Mouse (Mus musculus) right cerebral cortex, adult 2 months (tissue): ENCODE measurements at regions not wholly inside any gene's neighbourhood (a gene's known extent, or its start where the extent isn't known, plus 50 kb on each side); places are given as distances from the start of the nearest gene placed in this dataset.
"Not testable (repeated sequence)": the region's sequence is repeated elsewhere in the genome, so short reads cannot be mapped to it uniquely, and the experiment has no call there.

Source experiments
- DNase-seq, 2 experiments: peaks; one replicate each; pipeline ENCODE4 v3.0.0; 2021 to 2022; ENCODE audit warnings: low spot score in 2 of 2

DNA sequence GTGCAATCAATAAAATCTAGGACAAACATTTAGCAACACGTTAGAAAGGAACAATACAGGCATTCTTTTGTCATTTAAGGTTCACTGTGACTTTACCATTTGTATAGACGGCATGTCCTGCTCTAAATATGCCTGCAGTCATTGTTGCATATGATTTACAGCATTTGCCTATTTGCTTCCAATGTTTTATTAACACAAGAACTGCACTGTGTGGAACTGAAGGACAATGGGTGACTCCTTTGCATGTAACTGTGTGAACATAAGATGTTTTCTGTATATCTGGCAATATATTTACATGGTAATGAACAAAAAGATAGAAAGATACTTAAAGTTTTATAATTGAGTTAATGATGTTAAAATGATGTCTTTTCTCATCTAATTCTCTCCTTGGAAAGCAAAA, 57.1 kb downstream of the Pou4f1 start:
- DNase-seq = no peak

DNA sequence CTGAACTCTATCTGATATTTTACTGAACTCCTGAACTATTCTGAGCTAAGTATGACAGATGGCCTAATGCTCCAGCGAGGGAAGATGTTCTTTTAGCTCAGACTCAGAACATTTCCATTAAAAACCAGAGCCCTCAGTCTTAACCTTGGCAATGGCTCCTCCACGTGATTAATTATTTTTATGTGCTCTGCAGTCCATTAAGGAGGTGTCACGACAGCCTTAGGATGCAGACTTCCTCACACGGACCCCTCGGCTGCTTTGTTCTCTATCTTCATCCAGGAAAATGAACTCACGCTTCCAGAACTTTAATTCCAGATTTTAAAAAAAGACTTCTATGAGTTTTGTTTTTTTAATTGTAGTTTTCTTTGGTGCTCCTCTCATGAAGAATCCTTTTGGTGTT, 57.5 kb downstream of the Pou4f1 start:
- no peak for DNase-seq

DNA sequence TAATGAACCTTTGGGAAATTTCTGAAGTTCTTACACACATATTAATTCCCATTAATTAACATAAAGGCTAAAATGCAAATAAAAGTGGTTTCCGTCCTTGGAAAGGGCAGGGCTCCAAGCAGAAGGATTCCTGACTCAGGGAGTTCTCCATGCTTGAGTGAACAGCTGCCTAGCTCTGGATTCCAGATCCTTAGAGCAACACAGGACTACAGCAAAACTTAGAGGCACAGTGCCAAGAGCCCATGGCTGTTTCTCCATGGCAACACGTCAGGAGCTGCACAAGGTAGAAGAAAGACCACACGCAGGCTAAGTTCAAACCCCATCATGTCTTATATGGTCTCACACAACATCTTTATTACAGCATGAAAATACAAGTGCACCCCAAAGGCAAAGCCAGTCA, 61.7 kb downstream of the Pou4f1 start:
- no peak for DNase-seq

GRCm38 (mm10) chr14:104389297-104390071, 78.3 kb downstream of the Pou4f1 start:
- DNase-seq = no peak

DNA sequence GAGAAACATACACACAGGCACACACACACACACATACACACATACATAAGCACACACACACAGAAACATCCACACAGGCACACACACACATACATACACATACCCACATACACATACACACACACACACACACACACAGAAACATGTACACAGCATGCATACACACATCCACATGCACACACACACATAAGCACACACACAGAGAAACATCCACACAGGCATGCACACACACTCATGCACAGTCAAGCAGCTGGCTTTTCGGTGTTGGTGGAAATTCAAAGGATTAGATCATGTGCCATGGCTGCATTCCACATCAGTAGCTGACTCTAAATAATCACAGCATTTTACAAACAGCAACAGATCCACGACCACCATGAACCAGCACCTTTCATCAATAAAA, 78.9 kb downstream of the Pou4f1 start:
- no peak for DNase-seq

DNA sequence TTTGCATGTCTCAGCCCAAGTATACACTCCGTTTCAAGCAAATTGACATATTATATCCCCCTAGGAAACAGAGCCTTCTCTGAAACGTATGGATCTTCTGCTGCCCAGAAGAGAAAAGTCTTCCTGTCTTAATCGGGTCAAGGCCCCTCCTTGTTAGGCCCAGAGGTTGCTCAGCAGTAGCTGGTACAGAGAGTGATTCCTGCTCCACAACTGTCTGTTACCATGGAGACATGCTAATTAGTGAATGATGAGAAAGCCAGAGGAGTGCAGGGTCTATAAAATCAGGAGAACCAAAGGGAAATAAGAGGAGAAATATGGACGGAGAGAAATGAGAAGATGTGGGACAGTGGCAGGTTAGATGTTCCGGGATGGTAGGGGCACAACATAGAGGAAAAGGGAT, 86.8 kb downstream of the Pou4f1 start:
- no peak for DNase-seq

DNA sequence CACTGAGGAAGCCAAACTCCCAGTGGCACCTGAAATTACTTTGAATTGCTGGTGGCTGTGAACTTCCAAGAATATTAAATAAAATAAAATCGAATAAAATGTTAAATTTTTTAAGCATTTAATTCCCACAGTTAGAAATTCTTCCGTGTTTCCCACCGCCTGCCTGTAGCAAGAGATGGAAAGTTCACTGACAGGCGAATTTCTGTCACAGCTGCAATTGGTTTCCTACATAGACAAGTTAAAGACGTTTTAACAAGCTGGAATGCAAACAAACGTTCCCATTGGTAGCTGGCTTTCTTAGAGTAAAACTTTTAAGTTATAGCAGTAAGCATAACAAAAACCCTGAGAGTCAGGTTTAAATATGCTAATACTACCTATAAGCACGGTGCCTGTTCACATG, 95.0 kb downstream of the Pou4f1 start:
- no peak for DNase-seq

DNA sequence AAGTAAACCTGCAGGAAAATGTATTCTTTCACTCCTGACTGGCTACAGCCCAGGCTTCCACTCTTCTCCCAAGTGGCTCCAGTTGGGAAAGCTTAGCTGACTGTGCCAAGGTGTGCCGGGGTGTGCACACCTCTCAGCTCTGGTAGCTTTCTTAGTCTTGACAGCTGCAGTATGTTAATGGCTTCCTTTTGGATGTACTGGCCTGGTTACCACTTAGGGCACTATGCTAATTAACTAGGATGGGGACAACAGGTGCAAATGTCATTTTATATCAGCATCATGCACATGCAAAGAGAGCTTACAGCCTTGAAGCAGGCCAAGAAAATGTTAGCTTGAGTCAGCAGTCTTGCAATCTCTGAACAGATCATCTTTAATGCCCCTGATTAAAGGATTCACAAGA, 111.2 kb downstream of the Pou4f1 start:
- DNase-seq = no peak

GRCm38 (mm10) chr14:104336783-104337182, 131.0 kb downstream of the Pou4f1 start:
- not testable (repeated sequence) for DNase-seq

GRCm38 (mm10) chr14:104326089-104326488, 141.7 kb downstream of the Pou4f1 start:
- no peak for DNase-seq

DNA sequence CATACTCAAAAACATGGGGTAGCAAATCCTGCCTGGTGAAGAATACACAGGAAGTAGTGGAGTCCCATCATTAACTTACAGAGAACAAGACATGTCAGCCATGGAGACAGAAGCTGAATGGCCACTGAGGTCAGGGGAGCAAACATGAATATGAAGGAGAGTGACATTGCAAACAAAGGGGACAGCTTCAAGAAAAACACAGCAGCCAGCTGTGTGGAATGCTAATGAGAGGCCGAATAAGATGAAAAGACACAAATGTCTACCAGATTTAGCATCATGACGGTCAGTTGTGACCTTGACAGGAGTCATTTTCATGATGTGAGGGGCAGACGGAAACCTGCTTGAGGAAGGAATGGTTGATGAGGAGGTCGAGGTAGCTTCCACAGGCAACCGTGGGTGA, 167.7 kb downstream of the Pou4f1 start:
- DNase-seq = no peak

GRCm38 (mm10) chr14:104298312-104298711, 169.5 kb downstream of the Pou4f1 start:
- no peak for DNase-seq

DNA sequence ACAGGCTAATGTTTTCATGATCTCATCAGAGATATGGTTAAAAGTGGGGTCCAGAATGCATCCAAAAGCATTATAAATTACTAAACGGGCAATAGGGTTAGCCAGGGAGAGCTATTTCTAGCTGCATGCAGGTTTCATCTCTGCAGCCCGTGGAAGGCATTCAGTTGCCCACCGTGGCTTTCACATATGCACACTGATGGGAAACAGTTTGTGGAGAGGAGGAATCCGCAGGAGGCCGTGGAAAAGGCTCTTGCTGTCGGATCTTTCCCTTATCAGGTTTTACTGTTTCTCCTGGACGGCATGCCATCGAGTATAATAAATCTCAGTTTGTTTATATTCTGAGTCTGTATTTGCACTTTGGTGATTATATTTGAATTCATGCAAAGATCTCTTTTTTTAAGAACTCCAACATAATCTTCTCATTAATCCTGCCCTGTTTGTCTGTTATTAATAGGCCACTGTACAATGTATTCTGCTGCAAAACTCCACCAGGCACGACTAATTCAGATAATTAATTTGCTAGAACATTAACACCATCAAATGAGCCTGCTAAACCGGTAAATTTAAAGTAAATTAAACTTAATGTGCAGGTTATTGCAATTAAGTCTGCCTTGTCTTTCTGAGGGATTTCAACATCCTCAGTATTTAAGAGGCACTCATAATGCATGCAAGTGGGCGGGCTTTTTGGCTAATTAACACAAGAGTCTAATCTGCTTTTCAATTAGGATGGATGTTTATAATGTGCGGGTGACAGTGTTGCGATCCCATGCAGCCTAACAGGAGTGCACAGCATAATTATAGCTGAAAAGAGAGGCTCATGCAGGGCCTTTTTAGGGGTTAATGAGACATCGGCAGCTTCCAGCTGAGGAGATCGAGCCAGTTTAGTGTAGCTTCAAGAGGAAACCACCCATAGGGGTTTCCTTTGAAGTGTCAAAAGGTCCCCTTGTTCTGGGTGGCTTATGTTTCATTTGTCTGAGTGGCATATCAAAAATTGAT, 170.2 kb downstream of the Pou4f1 start:
- DNase-seq = no peak

DNA sequence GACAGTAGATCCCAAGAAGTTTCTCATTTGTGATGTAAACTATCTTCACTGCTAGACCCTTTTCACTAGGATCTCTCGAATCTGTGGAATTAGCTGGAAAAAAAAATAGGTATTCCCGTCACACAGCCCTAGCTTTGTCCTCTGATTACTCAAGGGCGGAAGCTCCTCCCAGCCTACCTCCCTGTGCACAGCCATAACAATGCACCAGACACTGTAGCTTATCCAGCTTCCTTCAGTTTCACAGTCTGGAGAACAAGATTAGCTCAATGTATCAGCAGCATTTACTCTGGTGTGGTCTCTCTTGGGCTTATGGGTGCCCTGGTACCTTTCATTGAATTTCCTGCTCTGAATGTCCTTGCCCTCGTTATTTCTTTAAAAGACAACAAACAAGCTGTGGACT, 174.0 kb downstream of the Pou4f1 start:
- no peak for DNase-seq

GRCm38 (mm10) chr14:104293147-104293546, 174.7 kb downstream of the Pou4f1 start:
- no peak for DNase-seq

GRCm38 (mm10) chr14:104280353-104280752, 187.4 kb downstream of the Pou4f1 start:
- DNase-seq = no peak

- DNase-seq = no peak
These were observed 187.9 kb downstream of the Pou4f1 start for GRCm38 (mm10) chr14:104279890-104280289.

GRCm38 (mm10) chr14:104274752-104275151, 193.0 kb downstream of the Pou4f1 start:
- DNase-seq = no peak

- DNase-seq = no peak
These were observed 202.7 kb downstream of the Pou4f1 start for GRCm38 (mm10) chr14:104264919-104265764.

DNA sequence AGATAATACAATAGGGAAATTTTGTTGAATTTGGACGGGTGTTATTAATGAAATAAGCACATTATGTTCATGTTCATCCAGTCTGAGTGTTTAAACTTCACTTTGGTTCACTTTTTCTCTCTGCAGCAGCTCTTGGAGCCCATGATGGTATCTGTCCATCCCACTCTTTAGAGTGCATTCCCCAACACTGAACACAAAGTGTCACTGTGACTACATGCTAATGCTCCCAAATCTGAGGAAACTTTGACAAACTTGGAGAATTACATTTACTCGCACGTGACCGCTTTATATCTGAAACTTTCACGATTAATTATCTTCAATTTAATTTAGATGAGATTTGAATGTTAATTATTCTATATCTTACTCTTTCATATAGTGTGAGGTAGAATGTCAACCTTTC, 250.8 kb downstream of the Pou4f1 start:
- no peak for DNase-seq

- DNase-seq = no peak
These were observed 257.1 kb downstream of the Pou4f1 start for GRCm38 (mm10) chr14:104210719-104211118.

DNA sequence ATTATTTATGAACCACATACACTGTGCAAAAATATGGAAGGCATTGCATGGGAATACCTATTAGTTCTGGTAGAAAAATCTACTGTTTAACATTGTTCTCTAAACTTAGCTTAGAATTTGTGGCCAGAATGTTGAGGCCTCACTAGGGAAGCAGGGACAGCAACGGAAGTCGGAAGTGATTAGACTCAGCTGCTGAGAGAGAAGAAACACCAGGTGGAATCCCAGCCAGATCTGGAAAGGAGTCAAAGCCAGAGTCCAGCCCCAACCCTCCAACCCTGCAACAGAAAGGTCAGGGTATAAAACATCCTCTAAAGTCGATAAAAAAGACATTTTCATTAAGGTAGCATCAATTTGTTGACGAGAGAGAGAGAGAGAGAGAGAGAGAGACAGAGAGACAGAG, 258.9 kb downstream of the Pou4f1 start:
- DNase-seq = no peak
